Mouse (Mus musculus) right cerebral cortex, adult 18-20 months (tissue): ENCODE measurements around the gene Cnih4.
A peak's percentile ranks its signal among the peaks of the same experiment; 100 is the strongest.

Experiments
- DNase-seq: peaks from one replicate; pipeline ENCODE4 v3.0.0; 2022; ENCODE audit warnings: mixed read lengths

The Cnih4 gene

DNA sequence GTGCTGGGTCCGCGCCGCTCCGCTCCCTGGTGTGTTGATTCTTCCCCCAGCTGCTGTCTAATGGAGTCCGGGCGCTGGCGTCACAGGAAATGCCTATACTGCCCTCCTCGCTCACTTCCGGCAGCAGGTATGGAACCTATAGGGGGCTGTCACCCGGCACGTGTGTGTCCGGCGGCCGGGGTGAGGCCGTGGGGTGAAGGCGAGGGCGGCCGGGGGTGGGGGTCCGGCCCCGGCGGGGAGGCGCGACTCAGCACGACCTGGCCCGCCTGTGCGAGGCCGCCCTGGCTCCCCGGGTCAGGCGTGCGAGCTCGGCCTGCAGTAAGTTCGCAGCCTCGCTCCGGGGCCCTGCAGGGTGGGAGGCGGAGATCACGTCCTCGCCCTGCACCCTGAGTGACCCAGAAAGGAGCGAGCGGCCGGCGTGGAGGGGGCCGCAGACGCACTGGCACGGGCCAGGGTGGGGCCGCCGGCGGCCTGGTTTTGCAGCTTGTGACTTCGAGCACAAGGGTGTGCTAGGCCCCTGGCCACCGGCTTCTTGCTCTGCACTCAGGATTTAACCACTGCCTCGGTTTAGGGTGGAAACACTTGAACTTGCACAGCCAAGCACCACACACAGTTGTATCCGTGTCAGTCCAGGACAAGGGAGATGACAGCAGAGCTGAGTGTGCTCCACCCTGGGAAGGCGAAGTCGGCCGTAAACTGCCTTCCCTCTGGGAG, 67.6 kb downstream of the Cnih4 start, which contains the start of gene Wdr26:
Gene Wdr26 (minus strand): TSS at position 82 of the 714 bp plus-strand sequence.
- DNase-seq, result peak; percentile 89

DNA sequence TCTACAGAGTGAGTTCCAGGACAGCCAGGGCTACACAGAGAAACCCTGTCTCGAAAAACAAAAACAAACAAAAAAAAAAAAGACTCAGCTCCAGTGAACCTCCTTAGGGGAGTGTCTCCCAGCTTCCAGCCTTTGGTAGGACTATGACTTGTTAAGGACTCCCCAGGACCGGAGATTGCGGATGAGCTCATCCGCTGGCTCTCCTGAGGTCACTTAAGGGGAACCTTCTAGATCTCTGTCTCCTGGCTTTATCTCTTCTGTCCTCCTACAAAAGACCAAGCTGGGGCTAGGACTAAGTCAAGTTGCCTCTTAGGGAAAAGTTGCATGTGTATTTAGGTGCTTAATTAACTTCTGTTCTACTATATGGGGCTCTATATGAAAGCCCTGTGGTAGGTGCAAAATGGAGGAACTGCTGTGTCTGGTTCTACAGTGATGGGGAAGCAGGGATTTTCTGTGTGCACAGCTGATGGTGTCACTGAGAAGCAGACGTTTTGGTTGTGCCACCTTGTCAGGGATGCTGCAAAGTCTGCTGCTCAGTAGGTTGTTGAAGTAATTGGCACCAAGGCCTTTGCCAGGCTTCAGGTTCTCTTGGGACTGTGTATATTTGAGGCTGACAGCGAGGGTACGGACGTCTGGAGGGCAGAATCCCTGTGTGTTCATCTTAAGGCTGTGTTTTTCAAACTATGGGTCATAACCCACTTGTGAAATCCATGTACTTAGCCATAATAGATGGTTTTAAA, 70.0 kb downstream of the Cnih4 start:
- no peak for DNase-seq

DNA sequence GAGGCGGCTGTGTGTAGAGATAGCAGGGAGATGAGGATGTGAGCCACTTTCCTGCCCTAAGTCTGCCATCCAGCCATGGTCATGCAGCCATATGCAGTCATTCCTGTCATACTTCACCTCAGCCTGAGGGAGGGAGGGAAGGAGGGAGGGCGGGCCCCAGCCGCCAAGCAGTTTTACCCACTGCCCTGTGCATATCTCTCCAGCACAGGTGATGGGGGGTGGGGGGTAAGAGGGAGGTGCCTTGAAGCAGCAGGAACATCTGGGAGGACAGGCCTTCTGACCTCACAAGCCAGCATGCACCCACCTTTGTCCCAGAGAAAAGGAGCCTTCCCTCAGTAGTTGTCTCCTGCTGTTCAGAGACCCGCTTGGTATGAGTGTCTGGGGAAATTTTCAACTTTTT, 71.8 kb downstream of the Cnih4 start:
- no peak for DNase-seq
